Mouse (Mus musculus) mouse embryonic stem cell (cell line): ENCODE data around the gene Nrarp.

ENCODE experiments used
- in situ Hi-C, 2 experiments: fragments of 300-500 bp; cut with MboI; formaldehyde crosslinking; loops; 1 replicate in 1 of 2; 3 replicates in 1 of 2; pipeline ENCODE4 v1.14.3; 2019 to 2020; ENCODE audit warnings: low sequenced_read_pairs in 2 of 2, low pct_unique_long_range_greater_than_20kb in 1 of 2, mixed read lengths in 1 of 2; ENCODE audit not compliant: unreplicated experiment in 1 of 2

Nrarp gene

DNA sequence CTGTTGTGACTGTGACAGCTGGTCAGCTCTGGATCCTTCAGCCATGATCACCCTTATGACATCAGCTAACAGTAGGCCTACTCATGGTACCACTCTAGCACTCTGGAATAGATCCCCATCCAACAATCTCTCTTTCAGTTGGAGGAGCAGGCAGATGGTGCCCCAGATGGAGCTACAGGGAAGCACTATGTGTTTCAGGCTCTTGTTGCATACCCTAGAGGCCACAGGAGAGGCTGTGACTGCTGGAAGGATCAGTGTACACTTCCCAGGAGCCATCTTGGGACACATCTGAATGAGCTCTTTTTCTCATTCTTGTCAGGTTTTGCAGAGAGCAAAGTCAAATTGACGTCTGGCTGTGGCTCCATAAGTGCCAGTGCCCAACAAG is 8.8 kb upstream of the Nrarp start:
- in situ Hi-C loops = no loop called here

- in situ Hi-C loops = no loop called here
Measured at GRCm38 (mm10) chr2:25172629-25173028, 7.9 kb upstream of the Nrarp start.

DNA sequence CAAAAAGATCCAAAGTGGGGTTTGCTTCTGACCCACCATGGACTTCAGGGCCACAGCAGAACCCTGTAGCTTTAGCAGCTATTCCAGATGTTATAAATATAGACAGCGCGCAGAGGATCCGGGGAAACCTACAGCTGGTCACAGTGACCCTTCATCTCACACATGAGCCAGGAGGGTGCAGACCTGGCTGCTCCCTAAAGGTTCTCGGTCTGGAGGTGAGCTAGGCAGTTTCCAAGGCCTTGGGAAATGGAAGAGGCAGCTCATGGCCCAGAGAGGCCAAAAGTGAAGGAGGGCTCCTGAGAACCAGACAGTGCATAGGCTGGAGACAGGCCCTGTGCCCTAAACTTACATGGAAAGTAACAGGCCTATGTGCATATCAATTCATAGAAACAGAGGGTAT is 6.7 kb upstream of the Nrarp start:
- in situ Hi-C loops = no loop called here

DNA sequence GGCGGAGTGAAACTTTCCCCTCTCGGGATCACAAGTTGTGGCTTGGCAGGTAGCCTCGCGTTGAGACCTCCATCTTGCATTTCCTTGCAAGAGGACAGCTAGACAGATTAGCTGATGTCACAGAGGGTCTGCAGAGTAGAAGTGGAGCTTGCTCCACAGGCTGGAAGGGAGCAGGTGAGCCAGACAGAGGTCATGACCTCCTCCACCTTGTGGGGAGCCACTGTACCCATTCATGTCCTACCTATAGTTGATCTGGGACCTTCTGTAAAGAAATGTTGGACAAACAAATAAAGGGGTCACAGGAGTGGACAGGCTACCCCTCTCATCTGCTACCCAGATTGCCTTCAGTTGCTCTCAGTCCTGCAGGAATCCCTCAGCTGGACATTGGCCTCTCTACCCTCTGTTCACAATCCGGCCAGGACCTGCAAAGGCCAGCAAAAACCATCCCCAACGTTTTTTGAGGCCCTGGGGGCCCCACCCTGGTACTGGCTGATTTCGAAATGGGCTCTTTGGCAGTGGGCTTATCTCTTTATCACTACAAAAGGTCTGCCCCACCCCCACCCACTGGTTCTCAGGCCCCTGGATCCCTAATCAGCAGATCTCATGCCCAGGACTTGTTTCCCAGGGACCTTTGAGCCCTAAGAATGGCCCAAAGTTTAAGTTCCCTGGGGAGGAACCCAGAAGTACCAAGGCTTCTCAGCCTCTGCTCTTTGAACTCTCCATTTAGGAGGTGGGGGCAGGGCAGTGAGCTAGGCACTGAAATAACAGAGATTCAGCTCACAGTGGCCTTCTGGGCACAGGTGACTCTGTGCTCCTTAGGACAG is 5.5 kb upstream of the Nrarp start:
- in situ Hi-C loops = no loop called here

- in situ Hi-C loops = no loop called here
Measured at GRCm38 (mm10) chr2:25175690-25176078, 4.9 kb upstream of the Nrarp start.

DNA sequence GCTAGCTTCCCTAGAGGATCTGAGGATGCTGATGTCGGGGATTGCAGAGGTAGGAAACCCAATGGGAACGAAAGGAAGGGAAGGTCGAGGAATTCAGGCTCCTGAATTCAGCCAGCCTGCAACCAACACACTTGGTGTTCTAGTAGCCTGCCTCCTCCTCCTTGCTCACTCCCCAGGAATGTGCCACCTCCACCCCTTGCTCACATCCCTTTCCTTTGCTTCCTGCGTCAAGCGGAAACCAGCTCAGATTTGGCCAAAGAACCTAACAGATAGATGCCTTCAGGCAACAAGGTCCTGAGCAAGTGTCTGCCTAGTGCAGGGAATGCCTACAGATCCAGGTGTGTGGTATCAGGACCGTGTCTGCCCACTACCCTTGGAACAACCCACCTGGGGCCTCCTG is 4.0 kb upstream of the Nrarp start:
- in situ Hi-C loops = no loop called here

DNA sequence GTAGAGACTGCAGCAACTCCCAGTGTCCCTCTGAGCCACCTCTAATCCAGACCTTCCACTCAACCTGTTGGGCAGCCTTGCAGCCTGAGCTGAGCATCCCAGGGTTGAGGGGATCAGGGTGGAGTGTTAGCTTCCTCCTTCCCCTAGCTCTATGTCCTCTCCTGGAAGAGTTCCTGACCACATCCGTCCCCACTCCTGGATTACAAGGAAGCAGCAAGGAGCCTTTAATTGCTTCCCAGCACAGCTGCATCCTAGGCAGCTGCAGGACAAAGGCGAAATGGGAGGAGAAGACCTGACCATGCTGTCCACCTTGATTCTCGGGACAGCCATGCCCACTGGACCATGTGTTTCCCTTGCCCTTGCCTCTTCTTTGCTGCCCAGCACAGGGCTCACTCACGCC is 3.5 kb upstream of the Nrarp start:
- in situ Hi-C loops = no loop called here

DNA sequence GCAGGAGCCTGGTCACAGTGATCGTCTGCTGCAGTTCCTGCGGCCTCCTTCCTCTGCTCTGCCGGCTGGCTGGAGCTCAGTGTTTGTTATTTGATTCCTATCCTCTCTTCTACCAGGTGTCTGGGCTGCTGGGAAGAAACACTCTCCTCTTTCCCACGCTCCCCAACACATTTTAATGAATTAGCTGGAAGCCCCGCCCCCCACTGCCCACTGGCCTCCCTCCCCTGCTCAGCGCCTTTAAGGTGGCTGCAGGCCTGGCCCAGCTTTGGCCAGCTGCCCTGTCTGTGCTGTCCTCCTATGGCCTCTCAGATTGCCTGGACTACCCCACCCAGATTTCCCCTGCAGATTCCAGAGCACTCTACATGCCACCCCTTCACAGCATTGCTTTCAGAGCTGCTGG is 2.9 kb upstream of the Nrarp start:
- in situ Hi-C loops = no loop called here

DNA sequence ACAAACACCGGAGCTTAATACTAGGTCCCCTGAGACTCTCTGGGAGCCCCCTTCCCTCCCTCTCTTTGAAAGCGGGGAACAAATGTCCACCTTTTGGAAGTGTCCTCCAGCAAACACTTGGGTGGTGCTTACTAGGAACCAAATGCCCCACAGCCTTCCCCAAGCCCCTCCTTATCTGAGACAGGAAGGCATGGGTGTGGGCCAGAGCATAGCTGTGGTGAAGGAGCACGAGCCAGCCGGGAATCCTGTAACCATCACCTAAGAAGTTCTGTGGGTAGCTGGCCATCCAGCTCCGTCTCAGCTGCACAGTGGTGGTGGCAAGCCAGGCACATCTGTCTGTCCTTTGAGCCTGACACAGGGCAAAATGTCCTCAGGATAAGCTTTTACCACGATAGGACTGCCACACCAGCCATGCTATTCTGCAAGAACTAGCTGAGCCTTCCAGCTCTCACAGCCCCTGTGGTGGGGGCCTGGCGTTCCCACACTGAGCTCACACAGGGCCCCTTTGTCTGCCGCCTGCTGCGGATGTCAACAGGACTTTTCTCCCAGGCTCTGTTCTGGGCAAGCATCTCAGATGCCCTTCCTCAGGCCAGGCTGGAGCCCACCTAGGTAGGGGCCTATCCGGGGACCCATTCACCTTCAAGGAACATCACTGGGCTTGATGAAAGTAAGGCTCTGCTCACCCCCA is 2.1 kb upstream of the Nrarp start:
- in situ Hi-C loops = no loop called here

DNA sequence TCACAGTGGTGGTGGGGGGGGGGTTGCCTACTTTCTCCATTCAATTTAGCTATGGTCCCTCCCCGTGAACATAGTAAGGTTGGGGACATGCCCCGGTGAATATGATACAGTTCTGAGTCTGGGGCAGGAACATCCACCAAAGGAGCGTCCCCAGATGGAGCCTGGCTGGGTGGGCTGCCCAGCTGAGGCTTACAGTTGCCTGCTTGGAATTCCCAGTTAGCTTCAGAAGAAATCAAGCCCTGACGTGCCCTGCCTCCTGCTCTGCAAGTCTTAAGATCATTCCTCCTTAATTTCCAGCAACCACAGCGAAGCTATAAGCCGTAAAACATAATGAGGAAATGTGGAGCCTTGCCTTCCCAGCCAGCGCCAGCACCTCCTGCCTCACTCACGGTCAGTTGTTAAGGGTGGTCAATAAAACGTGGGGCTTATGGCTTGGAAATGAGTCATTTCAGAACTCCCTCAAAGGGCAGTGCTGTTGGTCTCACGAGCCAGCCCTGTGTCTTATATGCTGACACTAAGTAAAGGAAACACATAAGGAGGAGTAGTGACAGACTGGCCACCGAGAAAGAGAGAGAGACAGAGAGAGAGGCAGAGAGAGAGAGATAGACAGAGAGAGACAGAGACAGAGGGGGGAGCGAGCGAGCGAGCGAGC is 866 bp upstream of the Nrarp start:
- in situ Hi-C loops = no loop called here

GRCm38 (mm10) chr2:25180973-25181890 is 674 bp downstream of the Nrarp start:
- in situ Hi-C loops = no loop called here

GRCm38 (mm10) chr2:25181891-25182397 is 1.4 kb downstream of the Nrarp start:
- in situ Hi-C loops = no loop called here

GRCm38 (mm10) chr2:25182664-25183063 is 2.1 kb downstream of the Nrarp start:
- in situ Hi-C loops = no loop called here

GRCm38 (mm10) chr2:25183336-25183735 is 2.8 kb downstream of the Nrarp start:
- in situ Hi-C loops = no loop called here

GRCm38 (mm10) chr2:25184496-25184895 is 3.9 kb downstream of the Nrarp start:
- in situ Hi-C loops = no loop called here

DNA sequence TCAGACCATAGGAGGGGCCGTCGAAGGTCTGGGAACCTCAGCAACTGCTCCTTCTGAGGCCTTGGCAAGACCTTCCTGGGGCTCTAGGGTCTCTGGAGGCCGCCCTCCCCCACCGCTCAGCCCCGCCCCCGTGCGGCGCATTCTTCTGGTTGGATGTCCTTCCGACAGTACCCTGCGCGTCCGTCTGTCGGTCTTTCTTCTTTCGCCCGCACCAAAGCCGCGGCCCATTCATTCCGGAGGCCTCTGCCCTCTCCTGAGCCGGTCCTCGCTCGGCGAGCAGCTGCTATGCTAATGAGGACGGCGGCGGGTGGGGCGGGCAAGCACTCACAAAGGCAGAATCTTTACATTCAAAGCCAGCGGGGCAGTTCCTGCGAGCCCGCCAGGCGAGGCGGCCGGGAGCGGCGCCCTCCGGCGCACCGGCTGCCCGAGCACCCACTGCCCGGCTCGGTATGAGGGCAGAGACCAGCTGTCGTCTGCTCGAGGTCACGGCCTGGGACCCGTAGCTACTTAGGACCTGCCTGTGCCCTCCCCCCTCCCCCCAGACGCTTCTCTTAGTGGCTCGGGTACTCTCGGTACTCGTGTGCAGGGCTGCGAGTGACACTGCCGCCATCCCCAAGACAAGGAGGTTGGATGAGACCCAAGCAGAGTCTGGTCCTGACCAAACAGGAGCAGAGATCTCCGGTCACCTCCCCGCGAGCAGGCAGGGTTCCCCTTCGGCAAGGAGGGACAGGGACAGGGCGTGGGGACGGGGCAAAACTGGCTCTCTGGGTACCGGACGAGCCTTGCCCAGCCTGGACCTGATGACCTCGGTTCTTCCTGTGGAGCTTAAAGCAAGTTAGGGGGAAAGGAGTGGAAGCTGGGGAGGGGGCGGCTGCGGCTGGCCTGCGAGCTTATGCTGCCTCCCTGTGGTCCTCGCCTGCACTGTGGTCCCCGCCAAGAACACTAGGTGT is 5.3 kb downstream of the Nrarp start:
- in situ Hi-C loops = no loop called here

- in situ Hi-C loops = no loop called here
Measured at GRCm38 (mm10) chr2:25186575-25186930, 6.0 kb downstream of the Nrarp start.

DNA sequence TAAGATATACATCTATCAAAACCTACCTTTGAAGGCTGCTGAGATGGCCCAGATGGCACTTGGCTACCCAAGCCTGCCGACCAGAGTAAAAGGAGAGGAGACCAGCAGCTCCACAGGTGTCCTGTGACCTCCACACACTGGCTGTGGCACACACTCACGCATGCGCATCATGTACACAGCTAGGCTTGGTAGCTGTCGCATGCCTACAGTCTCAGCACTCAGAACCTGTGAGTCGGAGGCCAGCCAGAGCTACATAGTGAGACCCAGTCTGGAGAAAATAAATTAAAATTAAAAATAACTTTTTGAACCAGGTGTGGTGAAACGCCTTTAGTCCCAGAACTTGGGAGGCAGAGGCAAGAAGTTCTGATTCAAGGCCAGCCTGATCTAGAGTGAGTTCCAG is 7.3 kb downstream of the Nrarp start:
- in situ Hi-C loops = no loop called here
